Mouse (Mus musculus) forebrain, embryonic 13.5 days (tissue): ENCODE measurements around the gene AI661453. TPM values are rescaled to one million over a fixed set of nuclear protein-coding genes. Genes with fewer than 3 reads are reported as not detected.
A peak's percentile ranks its signal among the peaks of the same experiment; 100 is the strongest.
"Not testable (repeated sequence)": the region's sequence is repeated elsewhere in the genome, so short reads cannot be mapped to it uniquely, and the experiment has no call there.

Experiments used
- ATAC-seq: fragments of 200-750 bp; cut with Nextera tagmentation; 2 replicates; pipeline ENCODE4 v1.8.0; 2017
- H3K27ac ChIP-seq: fragments of 300-500 bp; sonication (generic); 2 replicates; pipeline ENCODE4 v1.5.1; 2015; ENCODE audit warnings: inconsistent platforms, mild to moderate bottlenecking, moderate library complexity
- H3K27me3 ChIP-seq: fragments of 300-500 bp; sonication (generic); 2 replicates; pipeline ENCODE4 v1.6.1; 2015; ENCODE audit warnings: mild to moderate bottlenecking, inconsistent platforms
- H3K36me3 ChIP-seq: fragments of 300-500 bp; sonication (generic); 2 replicates; pipeline ENCODE4 v1.6.1; 2015; ENCODE audit warnings: mild to moderate bottlenecking, inconsistent platforms; ENCODE audit not compliant: poor library complexity, severe bottlenecking
- H3K4me1 ChIP-seq: fragments of 300-500 bp; sonication (generic); 2 replicates; pipeline ENCODE4 v1.6.1; 2015; ENCODE audit warnings: inconsistent platforms
- H3K4me2 ChIP-seq: fragments of 300-500 bp; sonication (generic); 2 replicates; pipeline ENCODE4 v1.6.1; 2015; ENCODE audit warnings: inconsistent platforms, mild to moderate bottlenecking, moderate library complexity
- H3K4me3 ChIP-seq: fragments of 300-500 bp; sonication (generic); 2 replicates; pipeline ENCODE4 v1.5.1; 2015; ENCODE audit warnings: mild to moderate bottlenecking, inconsistent platforms
- H3K9ac ChIP-seq: fragments of 300-500 bp; sonication (generic); 2 replicates; pipeline ENCODE4 v1.6.1; 2015; ENCODE audit warnings: mild to moderate bottlenecking, inconsistent platforms
- H3K9me3 ChIP-seq: fragments of 300-500 bp; sonication (generic); replicated peaks from 2 replicates; pipeline ENCODE4 v1.6.1; 2016; ENCODE audit warnings: inconsistent platforms
- WGBS: fragments of 180-500 bp; shearing (Covaris S2); methylation state at CpG from one replicate; pipeline ENCODE4 v1.1.7; 2015; 5-methylcytosine and 5-hydroxymethylcytosine counted together
- polyA plus RNA-seq: library from polyadenylated mRNA; unstranded; fragments of >200 nt; fragmentation: Nextera tagmentation; extraction: Ambion mirVana; gene quantifications from 2 replicates; pipeline ENCODE4 v1.2.1, GENCODE M21; 2015

AI661453 gene
- polyA plus RNA-seq, 1 experiment from 2014 or later: 0.13 TPM

DNA sequence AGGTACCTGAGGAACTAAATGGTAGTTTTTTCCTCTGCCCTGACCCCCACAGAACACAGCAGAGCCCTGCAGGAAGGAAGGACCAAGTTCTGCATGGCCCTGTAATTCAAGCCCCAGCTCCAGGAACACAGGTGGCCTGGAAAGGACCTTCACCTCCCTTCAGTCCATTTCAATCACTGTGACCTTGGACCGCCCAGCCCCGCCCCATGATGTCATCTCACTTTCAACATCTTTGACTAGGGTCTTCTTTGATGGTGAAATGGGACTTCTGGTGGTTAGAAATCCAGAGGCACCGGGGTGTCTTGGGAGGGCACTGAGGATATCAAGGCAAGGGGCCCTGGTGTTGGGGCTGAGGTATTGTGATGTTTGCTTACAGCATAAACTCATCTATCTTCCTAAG lies 14.8 kb upstream of the AI661453 start:
- H3K4me1 ChIP-seq: no peaks in the 10 kb centered on the region
- 78% methylated on average over 3 of the region's 3 CpGs for WGBS
- no peak overlapping the region for H3K27ac ChIP-seq
- no peak overlapping the region for H3K4me3 ChIP-seq
- no peak overlapping the region for H3K9ac ChIP-seq
- no peaks in the 10 kb centered on the region for H3K27me3 ChIP-seq
- no peak for ATAC-seq
- H3K9me3 ChIP-seq: no peaks in the 10 kb centered on the region
- H3K4me2 ChIP-seq: no peak overlapping the region
- no peaks in the 10 kb centered on the region for H3K36me3 ChIP-seq

DNA sequence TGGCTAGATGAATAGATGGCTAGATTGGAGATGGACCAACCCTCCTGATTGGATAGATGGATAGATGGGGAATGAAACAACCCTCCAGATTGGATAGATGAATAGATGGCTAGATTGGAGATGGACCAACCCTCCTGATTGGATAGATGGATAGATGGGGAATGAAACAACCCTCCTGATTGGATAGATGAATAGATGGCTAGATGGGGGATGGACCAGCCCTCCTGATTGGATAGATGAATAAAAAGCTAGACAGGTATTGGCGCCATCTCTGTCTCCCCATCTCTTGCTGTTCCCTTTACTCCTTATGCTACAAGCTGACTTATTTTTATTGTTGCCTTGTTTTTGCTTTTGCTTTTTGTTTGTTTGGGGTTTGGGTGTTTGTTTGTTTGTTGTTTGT lies 13.8 kb upstream of the AI661453 start:
- H3K9me3 ChIP-seq, H3K4me3 ChIP-seq, H3K36me3 ChIP-seq, H3K9ac ChIP-seq, H3K27ac ChIP-seq, ATAC-seq, H3K27me3 ChIP-seq, H3K4me1 ChIP-seq, H3K4me2 ChIP-seq: not testable (repeated sequence)
- WGBS: 81% methylated on average over 1 of the region's 1 CpGs

DNA sequence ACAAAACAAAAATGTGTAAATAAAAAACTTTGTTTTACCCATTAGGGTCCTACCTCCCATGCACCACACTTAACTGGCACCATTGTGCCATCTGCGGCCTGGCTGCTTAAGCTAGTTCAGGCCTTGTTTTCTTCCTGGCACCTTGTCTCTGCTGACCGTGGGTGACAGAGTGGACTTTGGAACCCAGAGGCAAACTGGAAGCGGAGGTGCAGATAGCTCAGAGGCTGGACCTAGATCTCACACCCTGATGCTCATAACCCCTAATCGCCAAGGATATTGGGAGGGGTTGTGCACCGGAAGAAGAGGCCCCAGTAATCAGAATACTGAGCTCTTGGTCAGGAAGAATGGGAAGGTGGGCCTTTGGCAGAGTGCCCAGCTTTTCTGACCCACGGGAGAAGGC lies 12.2 kb upstream of the AI661453 start:
- Histone ChIP-seq H3K27me3 (peaks cover under 1% of the 10 kb centered on the region; the same call in 1 of the 2 replicates), H3K9ac (no peak overlapping the region), H3K36me3 (no peaks in the 10 kb centered on the region), H3K4me3 (no peak overlapping the region), H3K4me1 (peaks cover 7% of the 10 kb centered on the region; the same call in 1 of the 2 replicates), H3K27ac (no peak overlapping the region), H3K4me2 (no peak overlapping the region), H3K9me3 (no peaks in the 10 kb centered on the region)
- ATAC-seq: no peak
- 75% methylated on average over 6 of the region's 6 CpGs for WGBS

DNA sequence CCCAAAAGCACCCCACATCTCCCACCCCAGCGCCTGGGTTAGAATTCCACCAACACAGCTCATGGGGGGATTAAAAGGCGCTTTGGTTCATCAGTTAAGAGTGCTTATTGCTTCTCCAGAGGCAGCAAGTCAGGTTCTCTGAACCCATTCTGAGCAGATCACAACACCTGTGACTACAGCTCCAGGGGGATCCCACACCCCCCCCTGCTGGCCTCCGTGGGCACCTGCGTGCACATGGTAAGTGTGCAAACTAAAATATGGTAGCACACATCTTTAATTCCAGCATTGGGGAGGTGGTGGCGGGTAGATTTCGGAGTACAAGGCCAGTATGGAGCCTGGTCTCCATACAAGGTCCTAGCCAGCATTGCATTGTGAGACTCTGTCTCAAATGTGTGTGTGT lies 9.1 kb upstream of the AI661453 start:
- no peak for ATAC-seq
- Histone ChIP-seq H3K4me2 (no peak overlapping the region), H3K4me3 (no peak overlapping the region), H3K27me3 (peaks cover 10% of the 10 kb centered on the region; the same call in 1 of the 2 replicates), H3K27ac (no peak overlapping the region), H3K9ac (no peak overlapping the region), H3K36me3 (no peaks in the 10 kb centered on the region), H3K4me1 (peaks cover 8% of the 10 kb centered on the region; the same call in 1 of the 2 replicates), H3K9me3 (no peaks in the 10 kb centered on the region)
- WGBS: 74% methylated on average over 6 of the region's 6 CpGs

DNA sequence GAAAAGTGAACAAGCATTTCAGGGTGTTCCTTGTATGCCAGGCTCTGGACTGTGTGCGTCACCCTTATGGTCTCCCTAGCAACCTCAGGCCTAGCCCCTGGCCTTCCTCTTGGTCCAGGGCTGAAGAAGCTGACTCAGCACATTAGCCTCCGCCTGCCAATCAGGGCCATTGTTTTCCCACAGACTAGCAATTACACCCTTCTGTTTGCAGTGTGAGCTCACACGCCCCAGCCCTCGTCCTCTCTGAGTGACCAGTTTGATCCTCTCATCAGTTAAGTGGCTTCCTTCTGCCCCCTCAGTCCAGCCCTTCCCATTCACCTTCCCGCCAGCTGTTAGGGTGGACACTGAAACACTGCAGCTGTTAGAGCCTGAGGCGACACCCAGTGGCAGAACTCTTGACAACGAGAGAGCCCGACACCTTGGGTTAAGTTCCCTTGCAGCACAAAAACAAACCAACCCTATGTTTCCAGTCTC lies 7.5 kb upstream of the AI661453 start:
- H3K4me1 ChIP-seq: peaks cover 8% of the 10 kb centered on the region; the same call in 1 of the 2 replicates
- no peak for ATAC-seq
- peaks cover 10% of the 10 kb centered on the region; the same call in 1 of the 2 replicates for H3K27me3 ChIP-seq
- H3K4me3 ChIP-seq: no peak overlapping the region
- WGBS: 5% methylated on average over 8 of the region's 8 CpGs
- H3K4me2 ChIP-seq: peak overlapping the region; percentile 27
- no peak overlapping the region for H3K27ac ChIP-seq
- no peaks in the 10 kb centered on the region for H3K36me3 ChIP-seq
- no peaks in the 10 kb centered on the region for H3K9me3 ChIP-seq
- no peak overlapping the region for H3K9ac ChIP-seq

DNA sequence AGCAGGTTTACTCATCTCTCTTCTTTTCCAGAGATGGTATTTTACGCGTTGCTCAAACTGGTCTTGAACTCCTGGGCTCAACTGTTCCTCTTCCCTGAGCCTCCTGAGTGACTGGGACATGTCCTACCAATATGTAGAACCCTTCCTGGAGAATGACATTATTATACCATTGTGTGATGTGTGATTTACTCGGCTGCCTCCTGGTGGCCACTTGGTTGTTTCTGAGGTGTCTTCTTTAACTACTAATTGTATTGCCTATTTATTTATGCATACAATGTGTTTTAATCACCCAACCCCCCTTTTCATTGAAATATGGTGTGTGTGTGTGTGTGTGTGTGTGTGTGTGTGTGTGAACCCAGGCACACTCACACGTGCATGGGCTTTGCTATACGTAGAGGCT lies 5.6 kb upstream of the AI661453 start:
- Histone ChIP-seq H3K9me3 (no peaks in the 10 kb centered on the region), H3K4me3 (no peak overlapping the region), H3K27ac (no peak overlapping the region), H3K27me3 (peaks cover 19% of the 10 kb centered on the region), H3K9ac (no peak overlapping the region), H3K4me1 (peaks cover 8% of the 10 kb centered on the region; the same call in 1 of the 2 replicates), H3K4me2 (no peak overlapping the region), H3K36me3 (no peaks in the 10 kb centered on the region)
- WGBS: 64% methylated on average over 5 of the region's 5 CpGs
- no peak for ATAC-seq

DNA sequence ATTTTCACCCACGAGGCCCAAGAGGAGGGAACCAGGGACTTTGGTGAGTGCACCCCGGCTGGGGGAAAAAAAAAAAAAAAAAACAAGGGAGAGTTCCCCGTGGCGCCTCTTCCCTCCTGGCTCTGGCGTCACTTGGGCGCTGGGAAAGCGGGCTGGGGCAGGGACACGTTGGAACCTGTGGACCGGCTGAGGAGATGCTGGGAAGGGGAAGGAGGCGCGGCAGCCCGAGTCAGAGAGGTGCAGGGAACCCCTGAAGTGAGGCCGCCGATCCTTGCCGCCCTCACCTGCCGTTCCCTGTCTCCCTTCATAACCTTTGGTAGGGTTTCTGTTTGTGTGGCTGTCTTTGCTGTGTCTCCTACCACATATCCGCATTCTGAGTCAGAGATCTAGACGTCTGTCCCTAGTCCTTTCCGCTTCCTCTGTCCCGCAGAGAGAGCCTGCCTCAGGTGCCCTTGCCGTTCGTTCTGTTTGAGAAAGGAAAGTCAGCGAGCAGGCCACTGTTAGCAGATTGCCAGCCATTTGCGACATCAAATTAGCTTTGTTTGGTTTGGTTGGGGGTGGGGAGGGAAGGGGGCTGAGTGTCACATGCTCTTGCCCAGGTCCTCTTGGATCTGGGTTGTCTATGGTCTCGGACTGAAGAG lies 612 bp downstream of the AI661453 start, which contains the start of gene 1700001C19Rik:
TSS of gene 1700001C19Rik (minus strand) at position 470 of the 641 bp plus-strand sequence.
- Histone ChIP-seq H3K4me2 (peak within 1 kb of the TSS; percentile 59), H3K9ac (peak within 1 kb of the TSS; percentile 40; the same call in 1 of the 2 replicates), H3K4me3 (peak within 1 kb of the TSS; percentile 35), H3K27me3 (peaks cover 61% of the 10 kb centered on the region), H3K9me3 (no peaks in the 10 kb centered on the region), H3K36me3 (no peaks in the 10 kb centered on the region), H3K27ac (no peak within 1 kb of the TSS), H3K4me1 (peaks cover 23% of the 10 kb centered on the region)
- 5% methylated on average over 19 of the region's 25 CpGs for WGBS
- ATAC-seq: no peak

DNA sequence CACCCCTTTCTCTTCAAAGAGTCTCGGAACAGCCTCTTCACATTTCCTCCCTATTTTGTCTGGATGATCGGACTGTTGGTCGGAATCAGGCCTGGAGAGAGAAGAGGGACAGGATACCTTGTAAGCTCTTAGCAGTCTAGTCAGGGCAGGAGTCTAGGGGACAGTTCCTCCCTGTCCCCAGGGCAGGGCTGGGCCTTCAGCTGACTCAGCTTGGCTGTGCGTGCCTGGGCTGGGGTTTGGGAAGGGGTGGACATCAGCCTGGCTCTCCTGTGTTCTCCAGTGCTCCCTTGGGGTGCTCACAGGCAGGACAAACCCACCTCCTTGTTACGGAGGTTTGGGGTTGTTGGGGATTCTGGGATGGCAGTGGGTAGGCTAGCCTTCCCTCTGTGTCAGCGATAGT lies 2.2 kb downstream of the AI661453 start:
- H3K4me1 ChIP-seq: peaks cover 23% of the 10 kb centered on the region
- H3K9ac ChIP-seq: no peak overlapping the region
- H3K36me3 ChIP-seq: no peaks in the 10 kb centered on the region
- 71% methylated on average over 6 of the region's 6 CpGs for WGBS
- ATAC-seq: no peak
- no peak overlapping the region for H3K27ac ChIP-seq
- no peaks in the 10 kb centered on the region for H3K9me3 ChIP-seq
- no peak overlapping the region for H3K4me3 ChIP-seq
- no peak overlapping the region for H3K4me2 ChIP-seq
- peaks cover 61% of the 10 kb centered on the region for H3K27me3 ChIP-seq

DNA sequence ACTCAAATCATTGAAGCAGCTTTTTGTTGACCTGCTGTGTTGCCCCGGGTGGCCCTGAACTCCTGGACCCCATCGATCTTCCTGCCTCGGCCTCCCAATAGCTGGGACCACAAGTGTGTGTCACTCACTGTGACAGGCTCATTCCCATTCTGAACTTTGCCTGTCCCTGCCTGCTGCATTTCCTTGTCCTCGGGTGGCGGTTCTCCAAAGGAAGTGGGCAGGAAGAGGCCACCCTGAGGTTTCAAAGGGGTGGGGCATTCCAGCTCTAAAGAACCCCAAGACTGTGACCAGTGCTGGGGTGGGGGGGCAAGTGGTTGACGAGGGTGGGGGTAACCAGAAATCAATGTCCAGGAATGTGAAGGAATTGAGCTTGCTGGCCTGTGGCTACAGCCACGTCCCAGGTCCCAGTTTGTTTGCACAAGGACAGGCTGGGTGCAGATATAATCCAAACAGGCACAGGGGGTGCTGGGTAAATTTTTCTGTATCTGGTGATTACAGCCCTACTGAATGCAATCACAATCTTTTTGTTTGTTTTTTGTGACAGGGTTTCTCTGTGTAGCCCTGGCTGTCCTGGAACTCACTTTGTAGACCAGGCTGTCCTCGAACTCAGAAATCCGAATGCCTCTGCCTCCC lies 3.1 kb downstream of the AI661453 start:
- Histone ChIP-seq H3K9ac (no peak overlapping the region), H3K4me2 (no peak overlapping the region), H3K4me1 (peaks cover 23% of the 10 kb centered on the region), H3K4me3 (no peak overlapping the region), H3K9me3 (no peaks in the 10 kb centered on the region), H3K27me3 (peaks cover 61% of the 10 kb centered on the region), H3K36me3 (no peaks in the 10 kb centered on the region), H3K27ac (no peak overlapping the region)
- 50% methylated on average over 9 of the region's 9 CpGs for WGBS
- ATAC-seq: no peak

DNA sequence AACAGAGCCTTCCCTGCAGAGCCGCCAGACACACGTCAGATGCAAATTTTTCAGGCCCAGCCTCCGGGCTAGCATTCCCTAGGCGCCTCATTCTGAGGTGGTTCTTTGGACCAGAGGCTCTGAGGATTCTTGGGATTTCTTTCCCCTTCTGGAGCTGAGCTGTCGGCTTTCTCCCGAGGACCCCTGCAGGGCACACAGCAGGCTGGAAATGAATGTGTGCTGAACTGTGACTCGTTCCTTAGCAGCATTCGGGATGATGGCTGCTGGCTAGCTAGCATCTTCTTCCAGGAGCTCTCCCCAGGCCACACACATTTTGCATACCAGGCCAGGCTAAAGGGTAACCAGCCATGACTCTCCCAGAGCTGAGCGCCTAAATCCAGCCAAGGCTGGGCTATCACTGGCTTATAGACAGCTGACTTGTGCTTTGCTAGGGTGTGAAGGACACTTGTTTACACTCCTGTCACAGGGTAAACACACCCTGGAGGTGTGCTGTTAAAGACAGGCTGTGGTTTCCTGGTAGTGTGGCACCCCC lies 4.0 kb downstream of the AI661453 start:
- Histone ChIP-seq H3K27me3 (peaks cover 54% of the 10 kb centered on the region), H3K4me1 (peaks cover 23% of the 10 kb centered on the region), H3K27ac (no peak overlapping the region), H3K36me3 (no peaks in the 10 kb centered on the region), H3K9ac (no peak overlapping the region; the same call in 1 of the 2 replicates), H3K4me3 (no peak overlapping the region), H3K4me2 (no peak overlapping the region), H3K9me3 (no peaks in the 10 kb centered on the region)
- ATAC-seq: no peak
- WGBS: 6% methylated on average over 9 of the region's 9 CpGs

DNA sequence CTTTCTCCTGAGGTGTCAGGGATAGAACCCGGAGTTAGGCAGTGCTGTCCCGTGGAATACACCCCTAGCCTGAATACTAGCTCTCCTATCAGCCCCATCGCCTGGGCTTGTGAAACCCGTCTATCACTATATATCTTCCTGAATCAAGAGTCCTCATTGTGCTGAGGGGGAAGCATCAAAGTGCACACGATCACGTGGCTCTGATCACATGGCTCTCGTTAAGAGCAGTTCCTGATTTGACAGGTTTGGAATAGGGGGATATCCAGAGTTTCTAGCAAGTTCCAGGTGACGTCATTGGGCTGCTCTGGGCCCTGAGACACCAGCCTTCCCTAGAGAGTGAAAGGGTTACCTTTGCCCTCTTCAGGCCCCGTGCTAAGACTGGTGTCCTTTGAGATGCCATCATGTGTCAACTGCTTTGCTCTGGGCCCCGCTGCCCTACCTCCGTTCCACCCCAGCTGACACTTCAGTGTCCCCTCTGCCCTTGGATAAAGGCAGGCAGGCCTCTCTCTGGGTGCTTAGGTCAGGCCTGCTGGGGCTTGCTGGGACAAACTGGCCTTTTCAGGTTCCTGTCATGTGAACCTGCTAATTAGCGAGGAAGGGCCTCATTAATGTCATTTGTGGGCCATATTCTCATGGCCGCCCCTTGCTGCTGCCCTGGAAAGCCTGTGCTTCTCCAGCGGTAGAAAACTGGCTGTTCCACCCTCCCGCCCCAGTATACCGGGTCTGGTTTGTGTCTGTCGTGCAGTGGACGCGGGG lies 5.1 kb downstream of the AI661453 start:
- no peak overlapping the region for H3K27ac ChIP-seq
- H3K9ac ChIP-seq: no peak overlapping the region
- H3K27me3 ChIP-seq: peaks cover 45% of the 10 kb centered on the region
- H3K4me3 ChIP-seq: no peak overlapping the region
- no peaks in the 10 kb centered on the region for H3K36me3 ChIP-seq
- no peak overlapping the region for H3K4me2 ChIP-seq
- no peaks in the 10 kb centered on the region for H3K9me3 ChIP-seq
- no peak for ATAC-seq
- H3K4me1 ChIP-seq: peaks cover 19% of the 10 kb centered on the region
- 56% methylated on average over 19 of the region's 19 CpGs for WGBS

DNA sequence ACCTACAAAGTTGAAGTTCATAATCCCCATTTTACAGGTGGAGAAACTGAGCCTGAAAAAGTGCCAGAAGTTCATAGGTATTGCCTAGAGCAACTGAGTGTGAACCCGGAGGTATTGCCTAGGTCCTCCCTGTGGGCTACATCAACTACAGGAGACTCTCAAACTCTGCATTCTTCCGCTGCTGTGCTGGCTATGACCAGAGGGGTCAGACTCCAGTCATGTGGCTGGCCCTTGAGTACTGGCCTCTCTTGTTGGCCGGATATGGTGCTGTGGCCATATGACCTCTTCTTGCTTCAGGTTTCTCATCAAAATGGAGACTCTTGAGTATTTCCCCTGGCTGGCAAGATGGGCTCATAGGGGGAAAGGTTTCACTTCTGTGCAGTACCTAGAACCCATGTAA lies 5.9 kb downstream of the AI661453 start:
- Histone ChIP-seq H3K4me3 (no peak overlapping the region), H3K27ac (no peak overlapping the region), H3K4me1 (peaks cover 13% of the 10 kb centered on the region), H3K4me2 (no peak overlapping the region), H3K36me3 (no peaks in the 10 kb centered on the region), H3K27me3 (peaks cover 37% of the 10 kb centered on the region), H3K9ac (no peak overlapping the region), H3K9me3 (no peaks in the 10 kb centered on the region)
- WGBS: 83% methylated on average over 3 of the region's 3 CpGs
- ATAC-seq: no peak
